Mouse (Mus musculus): Measurements from ENCODE around the gene Ano5.
A peak's percentile ranks its signal among the peaks of the same experiment; 100 is the strongest.

Gene Ano5

GRCm38 (mm10) chr7:51510671-51511651 is at the start of gene Ano5:
Gene Ano5, plus strand, starts transcription at chr7:51511029.
- peak; percentile 64 for DNase-seq (ENCODE audit: low read depth, low spot score)

GRCm38 (mm10) chr7:51499396-51499795 is 11.4 kb upstream of the Ano5 start:
- peak; percentile 18 for DNase-seq (ENCODE audit: low read depth, low spot score)

- DNase-seq (ENCODE audit: low read depth, low spot score), result no peak
Observed at GRCm38 (mm10) chr7:51503940-51504339, 6.9 kb upstream of the Ano5 start.

GRCm38 (mm10) chr7:51510147-51510546 is 682 bp upstream of the Ano5 start:
- no peak for DNase-seq (ENCODE audit: low read depth, low spot score)

- DNase-seq (ENCODE audit: low read depth, low spot score), result no peak
Observed at GRCm38 (mm10) chr7:51539344-51539743, 28.5 kb downstream of the Ano5 start.

GRCm38 (mm10) chr7:51540736-51541135 is 29.9 kb downstream of the Ano5 start:
- DNase-seq (ENCODE audit: low read depth, low spot score), result peak; percentile 64

GRCm38 (mm10) chr7:51600021-51600420 is 89.2 kb downstream of the Ano5 start:
- DNase-seq (ENCODE audit: low read depth, low spot score), result no peak

GRCm38 (mm10) chr7:51603741-51604140 is 92.9 kb downstream of the Ano5 start:
- no peak for DNase-seq (ENCODE audit: low read depth, low spot score)

GRCm38 (mm10) chr7:51614404-51614803 is 103.6 kb downstream of the Ano5 start:
- peak; percentile 34 for DNase-seq (ENCODE audit: low read depth, low spot score)

GRCm38 (mm10) chr7:51617941-51618340 is 107.1 kb downstream of the Ano5 start:
- DNase-seq (ENCODE audit: low read depth, low spot score), result peak; percentile 21

GRCm38 (mm10) chr7:51618412-51618811 is 107.6 kb downstream of the Ano5 start:
- DNase-seq (ENCODE audit: low read depth, low spot score), result no peak

GRCm38 (mm10) chr7:51619977-51620376 is 109.1 kb downstream of the Ano5 start:
- no peak for DNase-seq (ENCODE audit: low read depth, low spot score)

- peak; percentile 81 for DNase-seq (ENCODE audit: low read depth, low spot score)
Observed at GRCm38 (mm10) chr7:51621694-51622145, 110.9 kb downstream of the Ano5 start, which contains the start of gene Slc17a6. Gene Slc17a6, plus strand, starts transcription at chr7:51622006.

GRCm38 (mm10) chr7:51622196-51622595 is 111.4 kb downstream of the Ano5 start:
- DNase-seq (ENCODE audit: low read depth, low spot score), result no peak

GRCm38 (mm10) chr7:51622666-51623065 is 111.8 kb downstream of the Ano5 start:
- no peak for DNase-seq (ENCODE audit: low read depth, low spot score)

GRCm38 (mm10) chr7:51624336-51624897 is 113.6 kb downstream of the Ano5 start:
- no peak for DNase-seq (ENCODE audit: low read depth, low spot score)

GRCm38 (mm10) chr7:51625161-51625560 is 114.3 kb downstream of the Ano5 start:
- no peak for DNase-seq (ENCODE audit: low read depth, low spot score)

GRCm38 (mm10) chr7:51625591-51626255 is 114.9 kb downstream of the Ano5 start:
- no peak for DNase-seq (ENCODE audit: low read depth, low spot score)

- no peak for DNase-seq (ENCODE audit: low read depth, low spot score)
Observed at GRCm38 (mm10) chr7:51626451-51627000, 115.7 kb downstream of the Ano5 start.

- peak; percentile 66 for DNase-seq (ENCODE audit: low read depth, low spot score)
Observed at GRCm38 (mm10) chr7:51627001-51627631, 116.3 kb downstream of the Ano5 start.

GRCm38 (mm10) chr7:51627666-51628065 is 116.8 kb downstream of the Ano5 start:
- no peak for DNase-seq (ENCODE audit: low read depth, low spot score)

Measured in ES-CJ7 (cell line).